Mouse (Mus musculus): ENCODE results near the gene Kdm2a. TPM values are rescaled to one million over a fixed set of nuclear protein-coding genes. Genes with fewer than 3 reads are reported as not detected.

Kdm2a gene
- polyA plus RNA-seq, 1 experiment from 2014 or later = 25.4 TPM

DNA sequence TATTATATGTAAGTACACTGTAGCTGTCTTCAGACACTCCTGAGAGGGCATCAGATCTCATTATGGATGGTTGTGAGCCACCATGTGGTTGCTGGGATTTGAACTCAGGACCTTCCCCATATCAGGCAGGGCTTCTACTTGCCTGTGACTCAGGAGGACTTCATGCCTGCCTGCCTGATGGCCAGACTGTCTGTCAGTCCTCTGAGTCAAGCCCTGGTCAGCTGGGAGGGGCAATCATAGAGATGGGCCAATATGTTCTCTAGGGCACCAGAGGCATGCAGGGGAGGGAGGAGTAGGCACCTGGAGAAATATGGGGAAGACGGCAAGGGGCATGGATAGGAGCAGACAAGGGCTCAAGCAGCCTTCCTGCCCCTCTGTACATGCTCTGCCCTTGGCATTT is 36.9 kb upstream of the Kdm2a start:
- no peak for ATAC-seq
- WGBS (ENCODE audit: insufficient replicate concordance) = 63% methylated on average over 1 of the region's 1 CpGs
- Histone ChIP-seq H3K9ac (no peak overlapping the region), H3K36me3 (peaks cover 12% of the 10 kb centered on the region), H3K27ac (no peak overlapping the region), H3K9me3 (replicated peaks) (no peaks in the 10 kb centered on the region), H3K4me1 (peaks cover 8% of the 10 kb centered on the region), H3K27me3 (replicated peaks) (peaks cover 37% of the 10 kb centered on the region), H3K4me2 (no peak overlapping the region), H3K4me3 (no peak overlapping the region)

DNA sequence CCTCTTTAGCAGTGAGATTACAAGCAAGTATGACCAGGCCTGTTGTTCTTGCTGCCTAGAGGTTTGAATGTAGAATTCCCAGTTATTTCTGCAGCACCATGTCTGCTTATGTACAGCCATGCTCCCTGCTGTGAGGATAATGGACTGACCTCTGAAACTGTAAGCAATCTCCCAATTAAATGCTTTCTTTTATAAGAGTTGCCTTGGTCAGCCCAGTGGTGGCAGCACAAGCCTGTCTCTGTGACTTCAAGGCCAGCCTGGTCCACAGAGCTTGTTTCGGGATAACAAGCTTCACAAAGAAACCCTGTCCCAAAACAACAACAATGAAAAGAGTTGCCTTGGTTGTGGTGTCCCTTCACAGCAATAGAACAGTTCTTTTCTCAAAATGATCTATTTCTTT is 35.7 kb upstream of the Kdm2a start:
- WGBS (ENCODE audit: insufficient replicate concordance) = 85% methylated on average over 1 of the region's 1 CpGs
- Histone ChIP-seq H3K27ac (no peak overlapping the region), H3K36me3 (peaks cover 12% of the 10 kb centered on the region), H3K4me2 (no peak overlapping the region), H3K9ac (no peak overlapping the region), H3K27me3 (replicated peaks) (peaks cover 25% of the 10 kb centered on the region), H3K9me3 (replicated peaks) (no peaks in the 10 kb centered on the region), H3K4me3 (no peak overlapping the region), H3K4me1 (peaks cover 5% of the 10 kb centered on the region; the same call in 1 of the 2 replicates)
- no peak for ATAC-seq

DNA sequence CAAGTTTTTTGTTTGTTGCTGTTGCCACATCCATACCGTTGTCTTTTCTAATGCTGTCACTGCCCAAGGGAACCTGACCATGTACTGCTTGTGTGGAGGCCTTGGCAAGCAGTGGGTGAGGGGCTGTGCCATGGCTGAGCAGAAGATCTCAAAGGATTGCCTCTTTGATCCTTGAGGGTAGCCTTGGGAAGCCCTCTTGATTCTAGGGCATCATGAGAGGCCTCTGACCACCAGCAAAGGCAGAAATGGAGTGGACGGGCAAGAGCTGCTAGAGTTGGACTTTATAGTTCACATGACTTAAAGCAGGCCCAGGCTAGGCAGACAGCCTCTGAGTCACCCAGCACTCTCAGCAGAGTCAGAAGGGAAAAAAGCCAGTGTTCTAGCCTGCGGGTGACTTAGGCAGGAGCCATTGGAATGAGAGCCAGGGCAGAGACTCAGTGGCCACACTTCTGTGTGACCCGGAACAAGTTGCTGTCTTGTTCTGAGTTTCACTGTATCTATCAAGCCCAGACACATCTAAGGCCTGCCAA is 32.1 kb upstream of the Kdm2a start:
- H3K9me3 ChIP-seq (replicated peaks) = no peaks in the 10 kb centered on the region
- H3K27me3 ChIP-seq (replicated peaks) = no peaks in the 10 kb centered on the region; the same call in 1 of the 2 replicates
- H3K27ac ChIP-seq = no peak overlapping the region
- ATAC-seq = no peak
- H3K4me2 ChIP-seq = no peak overlapping the region
- no peaks in the 10 kb centered on the region for H3K4me1 ChIP-seq
- H3K9ac ChIP-seq = no peak overlapping the region
- no peak overlapping the region for H3K4me3 ChIP-seq
- 61% methylated on average over 4 of the region's 4 CpGs for WGBS (ENCODE audit: insufficient replicate concordance)
- H3K36me3 ChIP-seq = peaks cover 16% of the 10 kb centered on the region

DNA sequence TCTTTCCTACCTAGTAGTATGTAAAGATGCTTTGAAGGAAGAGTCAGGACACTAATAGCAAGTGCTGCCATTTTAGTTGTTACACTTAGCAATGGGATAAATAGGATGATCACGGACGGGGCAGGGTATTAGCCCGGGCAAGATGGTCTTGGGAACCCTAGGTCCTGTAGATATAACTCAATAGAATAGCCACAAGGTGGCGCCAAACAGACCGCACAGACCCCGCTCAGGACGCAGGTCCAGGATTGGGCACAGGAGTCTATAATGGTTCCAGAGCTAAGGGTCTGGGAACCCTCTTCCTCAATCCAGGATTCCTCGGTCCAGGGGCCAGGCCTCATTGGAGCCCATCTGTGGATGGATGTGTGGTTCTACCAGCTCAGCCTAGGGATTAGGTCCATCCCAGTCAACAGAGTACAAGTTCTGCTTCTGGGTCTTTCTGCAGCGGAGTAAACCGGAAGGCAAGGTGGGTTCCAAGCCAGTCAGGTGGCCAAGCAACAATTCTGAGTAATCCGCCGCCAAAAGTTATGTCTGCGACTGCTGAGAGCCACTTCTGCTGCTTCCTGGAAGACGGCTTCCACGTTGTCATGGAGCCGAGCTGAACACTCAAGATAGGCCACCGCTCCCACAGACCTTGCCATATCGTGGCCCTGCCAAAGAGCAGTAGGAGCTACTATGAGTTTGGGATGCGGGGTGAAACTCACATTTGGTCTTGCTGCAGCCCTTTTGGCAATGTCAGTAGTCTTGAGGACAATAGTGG is 27.7 kb upstream of the Kdm2a start:
- Histone ChIP-seq H3K4me3 (no peak overlapping the region), H3K27ac (no peak overlapping the region), H3K27me3 (replicated peaks) (no peaks in the 10 kb centered on the region; the same call in 1 of the 2 replicates), H3K36me3 (peaks cover 6% of the 10 kb centered on the region; the same call in 1 of the 2 replicates), H3K4me1 (peaks cover 1% of the 10 kb centered on the region), H3K9me3 (replicated peaks) (no peaks in the 10 kb centered on the region), H3K4me2 (no peak overlapping the region), H3K9ac (no peak overlapping the region)
- 52% methylated on average over 19 of the region's 19 CpGs for WGBS (ENCODE audit: insufficient replicate concordance)
- no peak for ATAC-seq

DNA sequence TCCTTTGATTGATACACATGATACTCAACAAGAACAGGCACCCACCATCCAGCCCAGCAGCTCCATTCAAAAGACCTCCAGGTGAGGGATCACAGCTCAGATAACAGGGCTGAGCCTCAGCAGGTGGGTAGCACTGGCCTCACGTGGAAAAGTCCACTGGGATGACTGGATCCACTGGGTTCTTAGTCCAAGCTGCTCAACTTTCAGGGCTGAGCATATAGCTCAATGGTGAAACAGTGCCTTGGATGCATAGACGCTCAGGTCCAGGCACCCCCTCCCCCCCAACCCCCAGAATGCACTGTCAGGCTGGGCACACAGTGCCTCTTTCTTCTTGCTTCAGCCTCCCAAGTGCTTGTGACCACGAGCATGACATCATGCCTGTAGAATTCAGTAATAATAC is 24.9 kb upstream of the Kdm2a start:
- no peak for ATAC-seq

DNA sequence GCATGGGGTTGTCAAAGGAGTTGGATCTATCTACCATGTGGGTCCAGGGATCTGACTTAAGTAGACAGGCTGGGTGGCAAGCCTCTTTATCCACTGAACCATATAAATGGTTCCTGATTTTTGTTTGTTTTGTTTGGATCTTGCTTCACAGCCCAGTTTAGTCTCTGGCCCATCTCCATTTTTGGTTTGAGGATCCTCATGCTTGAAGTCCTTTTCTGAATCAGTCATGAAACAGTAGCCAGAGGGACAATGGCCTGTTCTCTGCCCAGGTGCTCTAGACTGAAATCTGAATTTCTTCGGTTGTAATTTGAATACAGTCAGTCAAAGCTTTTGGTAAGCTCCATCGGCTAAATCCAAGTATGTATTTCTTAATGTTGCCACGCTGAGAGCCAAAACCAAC is 24.5 kb upstream of the Kdm2a start:
- Histone ChIP-seq H3K4me1 (peaks cover 10% of the 10 kb centered on the region), H3K4me2 (no peak overlapping the region), H3K4me3 (no peak overlapping the region), H3K27me3 (replicated peaks) (no peaks in the 10 kb centered on the region; the same call in 1 of the 2 replicates), H3K27ac (no peak overlapping the region), H3K36me3 (peaks cover 6% of the 10 kb centered on the region; the same call in 1 of the 2 replicates), H3K9me3 (replicated peaks) (no peaks in the 10 kb centered on the region), H3K9ac (no peak overlapping the region)
- ATAC-seq = no peak
- 86% methylated on average over 3 of the region's 3 CpGs for WGBS (ENCODE audit: insufficient replicate concordance)

More for the DNA sequence above, 24.9 kb upstream of the Kdm2a start:
- Histone ChIP-seq H3K4me2 (no peak overlapping the region), H3K36me3 (peaks cover 6% of the 10 kb centered on the region; the same call in 1 of the 2 replicates), H3K27ac (no peak overlapping the region), H3K9me3 (replicated peaks) (no peaks in the 10 kb centered on the region), H3K4me1 (peaks cover 10% of the 10 kb centered on the region), H3K27me3 (replicated peaks) (no peaks in the 10 kb centered on the region; the same call in 1 of the 2 replicates), H3K9ac (no peak overlapping the region), H3K4me3 (no peak overlapping the region)
- WGBS (ENCODE audit: insufficient replicate concordance) = 57% methylated on average over 3 of the region's 3 CpGs

DNA sequence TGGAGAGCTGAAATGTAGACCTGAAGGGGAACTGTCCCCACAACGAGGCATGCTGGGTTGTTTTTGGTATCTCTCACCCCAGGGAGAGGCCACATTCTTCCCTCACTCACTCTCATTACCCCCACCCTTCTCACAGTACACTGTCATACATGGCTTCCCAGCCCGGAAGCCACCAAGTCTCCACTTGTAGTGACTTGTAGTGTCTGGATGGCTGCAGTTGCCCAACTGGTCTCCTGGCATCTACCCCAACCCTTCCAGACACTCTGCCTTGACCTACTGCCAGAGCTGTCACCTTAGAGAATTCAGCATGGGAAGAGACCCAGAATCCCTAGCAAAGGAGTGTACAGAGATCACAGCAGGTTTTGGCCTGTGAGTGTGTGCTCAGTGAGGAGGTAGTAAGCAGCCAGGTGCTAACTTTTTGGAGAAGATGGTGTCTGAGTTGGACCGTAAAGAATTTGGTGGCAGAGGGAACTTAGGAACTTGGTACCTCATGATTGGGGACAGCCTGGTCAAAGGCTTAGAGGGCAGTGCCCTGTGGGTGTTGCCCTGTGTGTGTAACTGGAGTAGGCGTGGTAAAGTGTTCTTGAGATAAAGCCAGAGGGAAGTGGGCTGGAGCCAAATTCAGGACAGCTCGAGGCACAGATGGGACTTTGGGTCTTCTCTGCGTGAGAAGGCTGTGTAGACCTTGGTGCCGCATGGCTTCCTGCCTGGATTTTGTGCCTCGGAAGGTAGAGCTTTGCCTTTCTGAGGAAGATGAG is 22.2 kb upstream of the Kdm2a start:
- Histone ChIP-seq H3K4me3 (no peak overlapping the region), H3K9ac (no peak overlapping the region), H3K27ac (no peak overlapping the region), H3K9me3 (replicated peaks) (no peaks in the 10 kb centered on the region), H3K4me1 (peaks cover 10% of the 10 kb centered on the region), H3K36me3 (0 out of 2 replicates have a peak, but pooled peaks cover 3% of the 10 kb centered on the region), H3K4me2 (no peak overlapping the region), H3K27me3 (replicated peaks) (no peaks in the 10 kb centered on the region)
- 53% methylated on average over 8 of the region's 8 CpGs for WGBS (ENCODE audit: insufficient replicate concordance)
- ATAC-seq = no peak

DNA sequence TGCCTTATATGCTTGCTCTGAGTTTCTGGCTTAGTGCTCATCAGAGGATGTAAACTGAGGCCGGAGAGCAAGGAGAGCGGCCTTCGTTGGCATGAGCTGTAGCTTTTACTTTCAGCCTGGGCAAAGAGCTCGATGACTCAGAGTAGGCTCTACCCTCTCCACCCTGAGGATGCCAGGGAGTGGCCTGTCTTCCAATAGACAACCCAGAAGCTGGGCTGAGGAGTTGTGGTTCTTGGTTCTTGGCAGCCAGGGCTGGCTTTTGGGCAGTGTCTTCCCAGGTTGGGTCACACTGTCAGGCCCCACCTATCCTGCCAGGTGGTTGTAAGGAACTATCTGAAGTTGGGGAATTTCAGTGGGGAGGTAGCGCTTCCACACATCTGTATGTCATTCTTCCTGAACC is 21.6 kb upstream of the Kdm2a start:
- Histone ChIP-seq H3K9me3 (replicated peaks) (no peaks in the 10 kb centered on the region), H3K36me3 (no peaks in the 10 kb centered on the region), H3K9ac (no peak overlapping the region), H3K4me1 (peaks cover 10% of the 10 kb centered on the region), H3K4me2 (no peak overlapping the region), H3K27me3 (replicated peaks) (no peaks in the 10 kb centered on the region), H3K4me3 (no peak overlapping the region), H3K27ac (no peak overlapping the region)
- WGBS (ENCODE audit: insufficient replicate concordance) = 75% methylated on average over 5 of the region's 5 CpGs
- ATAC-seq = no peak

DNA sequence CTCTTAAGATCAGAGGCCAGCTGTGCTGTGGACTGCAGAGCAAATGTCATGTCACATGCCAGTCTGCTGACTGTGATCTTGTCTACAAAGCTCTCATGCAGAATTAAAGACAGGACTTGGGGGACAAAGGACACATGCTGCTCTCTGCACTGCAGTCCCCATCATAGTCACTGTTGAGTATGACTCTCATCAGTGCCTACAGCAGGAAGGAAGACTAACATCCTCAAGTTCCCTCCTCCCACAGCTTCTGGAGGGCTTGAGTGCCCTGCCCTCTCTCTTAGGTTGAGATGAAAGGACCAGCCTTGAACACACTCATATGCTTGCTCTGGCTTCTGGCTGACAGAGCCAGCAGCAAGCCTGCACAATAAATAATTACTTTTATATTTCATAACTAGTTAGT is 19.6 kb upstream of the Kdm2a start:
- no peak for ATAC-seq
- Histone ChIP-seq H3K9ac (no peak overlapping the region), H3K27me3 (replicated peaks) (no peaks in the 10 kb centered on the region), H3K27ac (no peak overlapping the region), H3K4me1 (peaks cover 10% of the 10 kb centered on the region), H3K4me3 (no peak overlapping the region), H3K9me3 (replicated peaks) (no peaks in the 10 kb centered on the region), H3K36me3 (no peaks in the 10 kb centered on the region), H3K4me2 (no peak overlapping the region)

DNA sequence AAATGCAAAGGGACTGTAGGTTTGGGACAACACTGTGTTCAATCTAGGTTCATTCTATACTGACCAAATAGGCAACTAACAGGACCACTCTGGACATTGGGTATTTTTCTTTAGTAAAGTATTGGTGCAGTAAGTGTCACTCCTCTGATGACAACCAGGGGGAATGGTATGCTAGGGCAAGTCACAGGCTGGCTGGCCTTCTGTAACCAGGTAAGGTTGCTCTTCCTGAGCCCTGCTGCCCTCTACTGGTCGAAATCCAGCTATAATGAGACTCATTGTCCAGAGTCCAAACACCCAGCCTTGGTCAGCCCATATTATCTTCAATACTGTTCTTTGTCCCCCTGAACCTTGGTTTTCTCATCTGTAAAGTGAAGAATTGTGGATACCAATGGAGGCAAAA is 19.1 kb upstream of the Kdm2a start:
- H3K4me2 ChIP-seq = no peak overlapping the region
- H3K27me3 ChIP-seq (replicated peaks) = no peaks in the 10 kb centered on the region
- no peaks in the 10 kb centered on the region for H3K36me3 ChIP-seq
- 0% methylated on average over 1 of the region's 1 CpGs for WGBS (ENCODE audit: insufficient replicate concordance)
- H3K9ac ChIP-seq = no peak overlapping the region
- H3K4me1 ChIP-seq = peaks cover 10% of the 10 kb centered on the region
- H3K9me3 ChIP-seq (replicated peaks) = no peaks in the 10 kb centered on the region
- peak; percentile 62 for ATAC-seq
- H3K27ac ChIP-seq = no peak overlapping the region
- no peak overlapping the region for H3K4me3 ChIP-seq

DNA sequence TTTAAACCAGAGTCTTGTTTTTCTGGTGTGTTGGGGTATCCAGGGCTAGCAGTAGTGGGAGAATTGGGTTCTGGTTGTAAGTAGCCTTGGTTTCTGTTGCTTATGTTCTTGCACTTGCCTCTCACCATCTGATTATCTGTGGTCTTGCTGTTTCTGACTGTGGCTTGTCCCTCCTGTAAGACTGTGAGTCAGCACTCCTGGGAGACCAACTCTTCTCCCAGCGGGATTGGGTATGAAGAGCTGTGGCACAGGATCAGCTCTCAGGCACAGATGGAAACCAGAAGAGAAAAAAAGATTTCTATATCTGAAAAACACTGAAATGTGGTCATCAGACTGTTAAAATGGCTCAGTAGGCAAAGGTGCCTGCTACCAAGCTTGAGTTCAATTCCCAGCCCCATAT is 16.5 kb upstream of the Kdm2a start:
- no peak overlapping the region for H3K9ac ChIP-seq
- no peak overlapping the region for H3K4me2 ChIP-seq
- H3K27ac ChIP-seq = no peak overlapping the region
- no peaks in the 10 kb centered on the region for H3K27me3 ChIP-seq (replicated peaks)
- ATAC-seq = no peak
- WGBS (ENCODE audit: insufficient replicate concordance) = 42% methylated on average over 1 of the region's 1 CpGs
- no peaks in the 10 kb centered on the region for H3K9me3 ChIP-seq (replicated peaks)
- no peak overlapping the region for H3K4me3 ChIP-seq
- H3K36me3 ChIP-seq = no peaks in the 10 kb centered on the region
- H3K4me1 ChIP-seq = no peaks in the 10 kb centered on the region

DNA sequence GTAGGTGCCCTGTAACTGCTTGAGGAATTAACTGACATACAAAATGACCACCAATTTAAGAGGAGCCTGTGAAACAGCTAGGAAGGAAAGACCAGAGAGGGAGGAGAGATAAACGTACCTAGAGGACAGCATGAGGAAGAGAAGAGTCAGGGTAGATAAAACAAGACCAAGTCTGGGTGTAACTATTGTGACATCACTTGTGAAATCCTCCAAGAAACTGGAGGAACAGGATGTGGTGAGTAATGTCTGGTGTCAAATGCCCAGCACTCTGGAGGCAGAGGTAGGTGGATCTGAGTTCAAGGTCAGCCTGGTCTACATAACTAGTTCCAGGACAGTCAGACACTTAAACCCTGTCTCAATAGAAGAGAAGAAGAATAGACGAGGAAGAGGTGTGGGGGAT is 11.0 kb upstream of the Kdm2a start:
- no peaks in the 10 kb centered on the region for H3K36me3 ChIP-seq
- H3K27me3 ChIP-seq (replicated peaks) = 0 out of 2 replicates have a peak, but pooled peaks cover 4% of the 10 kb centered on the region
- no peak overlapping the region for H3K9ac ChIP-seq
- peaks cover 10% of the 10 kb centered on the region; the same call in 1 of the 2 replicates for H3K4me1 ChIP-seq
- WGBS (ENCODE audit: insufficient replicate concordance) = 15% methylated on average over 2 of the region's 2 CpGs
- no peak for ATAC-seq
- H3K4me2 ChIP-seq = no peak overlapping the region
- no peak overlapping the region for H3K4me3 ChIP-seq
- H3K27ac ChIP-seq = no peak overlapping the region
- no peaks in the 10 kb centered on the region for H3K9me3 ChIP-seq (replicated peaks)
